Mouse (Mus musculus): ENCODE measurements around the gene Il6st. TPM values are rescaled to one million over a fixed set of nuclear protein-coding genes. Genes with fewer than 3 reads are reported as not detected.
A peak's percentile ranks its signal among the peaks of the same experiment; 100 is the strongest.

The Il6st gene
- polyA plus RNA-seq, 1 experiment from 2014 or later, result 24.5 TPM

- Histone ChIP-seq H3K36me3 (peaks cover 92% of the 10 kb centered on the region), H3K27me3 (ENCODE audit: insufficient read depth, poor library complexity, severe bottlenecking) (no peaks in the 10 kb centered on the region), H3K4me1 (replicated peaks) (no peaks in the 10 kb centered on the region), H3K9me3 (no peaks in the 10 kb centered on the region), H3K27ac (no peak overlapping the region), H3K4me3 (no peak overlapping the region)
- no peak for DNase-seq (ENCODE audit: low spot score)
- 95% methylated on average over 4 of the region's 4 CpGs for WGBS
Measured at GRCm38 (mm10) chr13:112500027-112500426, 36.2 kb downstream of the Il6st start.

GRCm38 (mm10) chr13:112500466-112500865 lies 36.6 kb downstream of the Il6st start:
- no peak for DNase-seq (ENCODE audit: low spot score)
- Histone ChIP-seq H3K9me3 (no peaks in the 10 kb centered on the region), H3K27ac (no peak overlapping the region), H3K4me1 (replicated peaks) (no peaks in the 10 kb centered on the region), H3K27me3 (ENCODE audit: insufficient read depth, poor library complexity, severe bottlenecking) (no peaks in the 10 kb centered on the region), H3K4me3 (no peak overlapping the region), H3K36me3 (peaks cover 92% of the 10 kb centered on the region)
- WGBS, result 91% methylated on average over 9 of the region's 9 CpGs

- no peaks in the 10 kb centered on the region for H3K27me3 ChIP-seq (ENCODE audit: insufficient read depth, poor library complexity, severe bottlenecking)
- no peaks in the 10 kb centered on the region for H3K9me3 ChIP-seq
- no peak overlapping the region for H3K4me3 ChIP-seq
- WGBS, result 96% methylated on average over 13 of the region's 13 CpGs
- DNase-seq (ENCODE audit: low spot score), result no peak
- H3K36me3 ChIP-seq, result peaks cover 83% of the 10 kb centered on the region
- no peak overlapping the region for H3K27ac ChIP-seq
- no peaks in the 10 kb centered on the region for H3K4me1 ChIP-seq (replicated peaks)
Measured at GRCm38 (mm10) chr13:112503846-112504245, 40.0 kb downstream of the Il6st start.

GRCm38 (mm10) chr13:112505436-112505835 lies 41.6 kb downstream of the Il6st start:
- H3K36me3 ChIP-seq, result peaks cover 67% of the 10 kb centered on the region

GRCm38 (mm10) chr13:112506766-112507165 lies 42.9 kb downstream of the Il6st start:
- WGBS, result 93% methylated on average over 13 of the region's 13 CpGs
- H3K27me3 ChIP-seq (ENCODE audit: insufficient read depth, poor library complexity, severe bottlenecking), result no peaks in the 10 kb centered on the region

More at GRCm38 (mm10) chr13:112505436-112505835, 41.6 kb downstream of the Il6st start:
- DNase-seq (ENCODE audit: low spot score), result no peak
- no peaks in the 10 kb centered on the region for H3K9me3 ChIP-seq
- H3K27ac ChIP-seq, result no peak overlapping the region
- WGBS, result 91% methylated on average over 6 of the region's 6 CpGs
- H3K4me3 ChIP-seq, result no peak overlapping the region
- no peaks in the 10 kb centered on the region for H3K4me1 ChIP-seq (replicated peaks)
- no peaks in the 10 kb centered on the region for H3K27me3 ChIP-seq (ENCODE audit: insufficient read depth, poor library complexity, severe bottlenecking)

GRCm38 (mm10) chr13:112507691-112508090 lies 43.8 kb downstream of the Il6st start:
- Histone ChIP-seq H3K9me3 (no peaks in the 10 kb centered on the region), H3K27me3 (ENCODE audit: insufficient read depth, poor library complexity, severe bottlenecking) (no peaks in the 10 kb centered on the region), H3K36me3 (peaks cover 50% of the 10 kb centered on the region), H3K4me3 (no peak overlapping the region), H3K4me1 (replicated peaks) (no peaks in the 10 kb centered on the region), H3K27ac (no peak overlapping the region)
- no peak for DNase-seq (ENCODE audit: low spot score)
- WGBS, result 88% methylated on average over 13 of the region's 13 CpGs

More at GRCm38 (mm10) chr13:112506766-112507165, 42.9 kb downstream of the Il6st start:
- no peak for DNase-seq (ENCODE audit: low spot score)
- no peak overlapping the region for H3K4me3 ChIP-seq
- H3K9me3 ChIP-seq, result no peaks in the 10 kb centered on the region
- H3K27ac ChIP-seq, result no peak overlapping the region
- H3K4me1 ChIP-seq (replicated peaks), result no peaks in the 10 kb centered on the region
- peaks cover 55% of the 10 kb centered on the region for H3K36me3 ChIP-seq

- Histone ChIP-seq H3K4me1 (replicated peaks) (no peaks in the 10 kb centered on the region), H3K4me3 (no peak overlapping the region), H3K36me3 (peaks cover 42% of the 10 kb centered on the region), H3K27me3 (ENCODE audit: insufficient read depth, poor library complexity, severe bottlenecking) (no peaks in the 10 kb centered on the region), H3K9me3 (no peaks in the 10 kb centered on the region), H3K27ac (no peak overlapping the region)
- WGBS, result 90% methylated on average over 5 of the region's 5 CpGs
- no peak for DNase-seq (ENCODE audit: low spot score)
Measured at GRCm38 (mm10) chr13:112508487-112508886, 44.6 kb downstream of the Il6st start.

- whole genome bisulfite sequencing, result 39% methylated on average over 4 of the region's 4 CpGs
- DNase-seq (ENCODE audit: low spot score), result peak; percentile 54
- H3K4me1 ChIP-seq (replicated peaks), result no peaks in the 10 kb centered on the region
- no peak overlapping the region for H3K4me3 ChIP-seq
- H3K27ac ChIP-seq, result no peak overlapping the region
- no peaks in the 10 kb centered on the region for H3K27me3 ChIP-seq (ENCODE audit: insufficient read depth, poor library complexity, severe bottlenecking)
- H3K9me3 ChIP-seq, result no peaks in the 10 kb centered on the region
- H3K36me3 ChIP-seq, result peaks cover 32% of the 10 kb centered on the region
Measured at GRCm38 (mm10) chr13:112509465-112509864, 45.6 kb downstream of the Il6st start.

- Histone ChIP-seq H3K27ac (no peak overlapping the region), H3K4me1 (replicated peaks) (no peaks in the 10 kb centered on the region), H3K4me3 (no peak overlapping the region), H3K9me3 (no peaks in the 10 kb centered on the region), H3K36me3 (peaks cover 20% of the 10 kb centered on the region), H3K27me3 (ENCODE audit: insufficient read depth, poor library complexity, severe bottlenecking) (no peaks in the 10 kb centered on the region)
- no peak for DNase-seq (ENCODE audit: low spot score)
- WGBS, result 95% methylated on average over 19 of the region's 19 CpGs
Measured at GRCm38 (mm10) chr13:112510437-112511212, 46.8 kb downstream of the Il6st start.

- no peak for DNase-seq (ENCODE audit: low spot score)
- Histone ChIP-seq H3K27ac (no peak overlapping the region), H3K36me3 (peaks cover 14% of the 10 kb centered on the region), H3K4me3 (no peak overlapping the region), H3K9me3 (no peaks in the 10 kb centered on the region), H3K27me3 (ENCODE audit: insufficient read depth, poor library complexity, severe bottlenecking) (no peaks in the 10 kb centered on the region), H3K4me1 (replicated peaks) (no peaks in the 10 kb centered on the region)
- WGBS, result 93% methylated on average over 11 of the region's 11 CpGs
Measured at GRCm38 (mm10) chr13:112511261-112511660, 47.4 kb downstream of the Il6st start.

GRCm38 (mm10) chr13:112511810-112512209 lies 47.9 kb downstream of the Il6st start:
- 90% methylated on average over 7 of the region's 7 CpGs for WGBS
- Histone ChIP-seq H3K36me3 (peaks cover 8% of the 10 kb centered on the region), H3K27me3 (ENCODE audit: insufficient read depth, poor library complexity, severe bottlenecking) (no peaks in the 10 kb centered on the region), H3K27ac (no peak overlapping the region), H3K4me1 (replicated peaks) (no peaks in the 10 kb centered on the region), H3K9me3 (no peaks in the 10 kb centered on the region), H3K4me3 (no peak overlapping the region)
- no peak for DNase-seq (ENCODE audit: low spot score)

- Histone ChIP-seq H3K27ac (no peak overlapping the region), H3K9me3 (peaks cover 3% of the 10 kb centered on the region; the same call in 1 of the 2 replicates), H3K36me3 (peaks cover 1% of the 10 kb centered on the region; the same call in 1 of the 2 replicates), H3K4me3 (no peak overlapping the region), H3K4me1 (replicated peaks) (no peaks in the 10 kb centered on the region), H3K27me3 (ENCODE audit: insufficient read depth, poor library complexity, severe bottlenecking) (no peaks in the 10 kb centered on the region)
- 91% methylated on average over 5 of the region's 5 CpGs for WGBS
- DNase-seq (ENCODE audit: low spot score), result no peak
Measured at GRCm38 (mm10) chr13:112512824-112513223, 49.0 kb downstream of the Il6st start.

- H3K27ac ChIP-seq, result no peak overlapping the region
- 72% methylated on average over 1 of the region's 1 CpGs for WGBS
- H3K36me3 ChIP-seq, result no peaks in the 10 kb centered on the region
- H3K9me3 ChIP-seq, result peaks cover 9% of the 10 kb centered on the region; the same call in 1 of the 2 replicates
- no peak for DNase-seq (ENCODE audit: low spot score)
- H3K4me1 ChIP-seq (replicated peaks), result no peaks in the 10 kb centered on the region
- no peaks in the 10 kb centered on the region for H3K27me3 ChIP-seq (ENCODE audit: insufficient read depth, poor library complexity, severe bottlenecking)
- H3K4me3 ChIP-seq, result no peak overlapping the region
Measured at GRCm38 (mm10) chr13:112514546-112514945, 50.7 kb downstream of the Il6st start.
